Mouse (Mus musculus): ENCODE data around the gene Lce1i. TPM values are rescaled to one million over a fixed set of nuclear protein-coding genes. Genes with fewer than 3 reads are reported as not detected.
"Not testable (repeated sequence)": the region's sequence is repeated elsewhere in the genome, so short reads cannot be mapped to it uniquely, and the experiment has no call there.

Gene Lce1i
- polyA plus RNA-seq (2014; fragmentation: Nextera tagmentation; extraction: Ambion mirVana): 0.25 TPM in 1 of 2 replicates, not detected in the other

GRCm38 (mm10) chr3:92778799-92779198, at the start of gene Lce1i:
TSS of gene Lce1i (minus strand) at chr3:92778899.
- no peak within 1 kb of the TSS for H3K27ac ChIP-seq (replicated peaks; ENCODE audit: low read depth, low read length)
- H3K4me3 ChIP-seq (ENCODE audit: low read depth, low read length): no peak within 1 kb of the TSS
- no peaks in the 10 kb centered on the region for H3K27me3 ChIP-seq (replicated peaks; ENCODE audit: control insufficient read depth, insufficient read depth, low read length)
- H3K9me3 ChIP-seq (ENCODE audit: control insufficient read depth, low read length): no peaks in the 10 kb centered on the region
- WGBS: 65% methylated on average over 1 of the region's 1 CpGs
- no peaks in the 10 kb centered on the region for H3K36me3 ChIP-seq (ENCODE audit: control insufficient read depth, insufficient read depth, low read length)
- ATAC-seq (ENCODE audit: low read depth) (no peak), DNase-seq (ENCODE audit: low spot score) (no peak)
- H3K4me2 ChIP-seq (ENCODE audit: low read depth, low read length): no peak within 1 kb of the TSS
- no peak within 1 kb of the TSS for H3K9ac ChIP-seq (ENCODE audit: low read depth, low read length)
- no peaks in the 10 kb centered on the region for H3K4me1 ChIP-seq (ENCODE audit: control insufficient read depth, insufficient read depth, low read length)

- Histone ChIP-seq H3K9me3 (ENCODE audit: control insufficient read depth, low read length) (no peaks in the 10 kb centered on the region), H3K4me1 (ENCODE audit: control insufficient read depth, insufficient read depth, low read length) (no peaks in the 10 kb centered on the region), H3K27ac (replicated peaks; ENCODE audit: low read depth, low read length) (no peak within 1 kb of the TSS), H3K4me3 (ENCODE audit: low read depth, low read length) (no peak within 1 kb of the TSS), H3K36me3 (ENCODE audit: control insufficient read depth, insufficient read depth, low read length) (no peaks in the 10 kb centered on the region), H3K9ac (ENCODE audit: low read depth, low read length) (no peak within 1 kb of the TSS), H3K27me3 (replicated peaks; ENCODE audit: control insufficient read depth, insufficient read depth, low read length) (no peaks in the 10 kb centered on the region), H3K4me2 (ENCODE audit: low read depth, low read length) (no peak within 1 kb of the TSS)
- DNase-seq (ENCODE audit: low spot score): peak; percentile 5
- 25% methylated on average over 1 of the region's 1 CpGs for WGBS
- no peak for ATAC-seq (ENCODE audit: low read depth)
These were observed 48.4 kb upstream of the Lce1i start, which contains the start of gene Kprp for GRCm38 (mm10) chr3:92827108-92827507. TSS of gene Kprp (minus strand) at chr3:92827247.

- H3K9me3 ChIP-seq (ENCODE audit: control insufficient read depth, low read length): no peaks in the 10 kb centered on the region
- 29% methylated on average over 1 of the region's 1 CpGs for WGBS
- DNase-seq (ENCODE audit: low spot score): peak; percentile 2
- H3K4me2 ChIP-seq (ENCODE audit: low read depth, low read length): no peak overlapping the region
- H3K4me1 ChIP-seq (ENCODE audit: control insufficient read depth, insufficient read depth, low read length): no peaks in the 10 kb centered on the region
- no peaks in the 10 kb centered on the region for H3K36me3 ChIP-seq (ENCODE audit: control insufficient read depth, insufficient read depth, low read length)
- H3K9ac ChIP-seq (ENCODE audit: low read depth, low read length): no peak overlapping the region
- H3K27me3 ChIP-seq (replicated peaks; ENCODE audit: control insufficient read depth, insufficient read depth, low read length): no peaks in the 10 kb centered on the region
- ATAC-seq (ENCODE audit: low read depth): no peak
- H3K27ac ChIP-seq (replicated peaks; ENCODE audit: low read depth, low read length): no peak overlapping the region
- no peak overlapping the region for H3K4me3 ChIP-seq (ENCODE audit: low read depth, low read length)
These were observed 47.1 kb upstream of the Lce1i start for GRCm38 (mm10) chr3:92825808-92826207.

GRCm38 (mm10) chr3:92816036-92816435, 37.3 kb upstream of the Lce1i start:
- not testable (repeated sequence) for H3K4me3 ChIP-seq (ENCODE audit: low read depth, low read length); DNase-seq (ENCODE audit: low spot score); H3K9ac ChIP-seq (ENCODE audit: low read depth, low read length); H3K36me3 ChIP-seq (ENCODE audit: control insufficient read depth, insufficient read depth, low read length); H3K4me1 ChIP-seq (ENCODE audit: control insufficient read depth, insufficient read depth, low read length); H3K9me3 ChIP-seq (ENCODE audit: control insufficient read depth, low read length); H3K4me2 ChIP-seq (ENCODE audit: low read depth, low read length); H3K27ac ChIP-seq (replicated peaks; ENCODE audit: low read depth, low read length); H3K27me3 ChIP-seq (replicated peaks; ENCODE audit: control insufficient read depth, insufficient read depth, low read length); ATAC-seq (ENCODE audit: low read depth)
- WGBS: 95% methylated on average over 2 of the region's 2 CpGs

GRCm38 (mm10) chr3:92815581-92815980, 36.9 kb upstream of the Lce1i start:
- DNase-seq (ENCODE audit: low spot score) (no peak), ATAC-seq (ENCODE audit: low read depth) (no peak)
- H3K4me3 ChIP-seq (ENCODE audit: low read depth, low read length): no peak overlapping the region
- WGBS: 87% methylated on average over 3 of the region's 3 CpGs
- H3K4me2 ChIP-seq (ENCODE audit: low read depth, low read length): no peak overlapping the region
- no peak overlapping the region for H3K9ac ChIP-seq (ENCODE audit: low read depth, low read length)
- H3K4me1 ChIP-seq (ENCODE audit: control insufficient read depth, insufficient read depth, low read length): no peaks in the 10 kb centered on the region
- H3K9me3 ChIP-seq (ENCODE audit: control insufficient read depth, low read length): no peaks in the 10 kb centered on the region
- H3K27me3 ChIP-seq (replicated peaks; ENCODE audit: control insufficient read depth, insufficient read depth, low read length): no peaks in the 10 kb centered on the region
- no peaks in the 10 kb centered on the region for H3K36me3 ChIP-seq (ENCODE audit: control insufficient read depth, insufficient read depth, low read length)
- no peak overlapping the region for H3K27ac ChIP-seq (replicated peaks; ENCODE audit: low read depth, low read length)

- no peak for DNase-seq (ENCODE audit: low spot score)
These were observed 29.1 kb upstream of the Lce1i start, which contains the start of gene Lce1k for GRCm38 (mm10) chr3:92807791-92808190. TSS of gene Lce1k (minus strand) at chr3:92807891.

GRCm38 (mm10) chr3:92790414-92790813, 11.7 kb upstream of the Lce1i start, which contains the start of gene Lce1j:
TSS of gene Lce1j (minus strand) at chr3:92790514.
- WGBS: 93% methylated on average over 1 of the region's 1 CpGs
- H3K4me3 ChIP-seq (ENCODE audit: low read depth, low read length): no peak within 1 kb of the TSS
- H3K4me1 ChIP-seq (ENCODE audit: control insufficient read depth, insufficient read depth, low read length): no peaks in the 10 kb centered on the region
- no peaks in the 10 kb centered on the region for H3K27me3 ChIP-seq (replicated peaks; ENCODE audit: control insufficient read depth, insufficient read depth, low read length)
- ATAC-seq (ENCODE audit: low read depth) (no peak), DNase-seq (ENCODE audit: low spot score) (no peak)
- H3K4me2 ChIP-seq (ENCODE audit: low read depth, low read length): no peak within 1 kb of the TSS
- no peak within 1 kb of the TSS for H3K27ac ChIP-seq (replicated peaks; ENCODE audit: low read depth, low read length)
- no peaks in the 10 kb centered on the region for H3K9me3 ChIP-seq (ENCODE audit: control insufficient read depth, low read length)
- no peaks in the 10 kb centered on the region for H3K36me3 ChIP-seq (ENCODE audit: control insufficient read depth, insufficient read depth, low read length)
- no peak within 1 kb of the TSS for H3K9ac ChIP-seq (ENCODE audit: low read depth, low read length)

More at GRCm38 (mm10) chr3:92807791-92808190, 29.1 kb upstream of the Lce1i start, which contains the start of gene Lce1k:
- H3K4me1 ChIP-seq (ENCODE audit: control insufficient read depth, insufficient read depth, low read length): no peaks in the 10 kb centered on the region
- no peak within 1 kb of the TSS for H3K4me3 ChIP-seq (ENCODE audit: low read depth, low read length)
- ATAC-seq (ENCODE audit: low read depth): no peak
- H3K9ac ChIP-seq (ENCODE audit: low read depth, low read length): no peak within 1 kb of the TSS
- H3K36me3 ChIP-seq (ENCODE audit: control insufficient read depth, insufficient read depth, low read length): no peaks in the 10 kb centered on the region
- no peaks in the 10 kb centered on the region for H3K9me3 ChIP-seq (ENCODE audit: control insufficient read depth, low read length)
- H3K27me3 ChIP-seq (replicated peaks; ENCODE audit: control insufficient read depth, insufficient read depth, low read length): no peaks in the 10 kb centered on the region
- H3K4me2 ChIP-seq (ENCODE audit: low read depth, low read length): no peak within 1 kb of the TSS
- H3K27ac ChIP-seq (replicated peaks; ENCODE audit: low read depth, low read length): no peak within 1 kb of the TSS

- no peaks in the 10 kb centered on the region for H3K27me3 ChIP-seq (replicated peaks; ENCODE audit: control insufficient read depth, insufficient read depth, low read length)
These were observed 7.1 kb downstream of the Lce1i start for GRCm38 (mm10) chr3:92771573-92771972.

GRCm38 (mm10) chr3:92764965-92765364, 13.7 kb downstream of the Lce1i start, which contains the start of gene Lce1h:
TSS of gene Lce1h (minus strand) at chr3:92765065.
- no peak within 1 kb of the TSS for H3K9ac ChIP-seq (ENCODE audit: low read depth, low read length)
- DNase-seq (ENCODE audit: low spot score) (no peak), ATAC-seq (ENCODE audit: low read depth) (no peak)
- no peaks in the 10 kb centered on the region for H3K27me3 ChIP-seq (replicated peaks; ENCODE audit: control insufficient read depth, insufficient read depth, low read length)
- no peaks in the 10 kb centered on the region for H3K4me1 ChIP-seq (ENCODE audit: control insufficient read depth, insufficient read depth, low read length)
- no peak within 1 kb of the TSS for H3K4me3 ChIP-seq (ENCODE audit: low read depth, low read length)
- no peak within 1 kb of the TSS for H3K4me2 ChIP-seq (ENCODE audit: low read depth, low read length)
- H3K27ac ChIP-seq (replicated peaks; ENCODE audit: low read depth, low read length): no peak within 1 kb of the TSS
- H3K36me3 ChIP-seq (ENCODE audit: control insufficient read depth, insufficient read depth, low read length): no peaks in the 10 kb centered on the region
- H3K9me3 ChIP-seq (ENCODE audit: control insufficient read depth, low read length): no peaks in the 10 kb centered on the region
- WGBS: 89% methylated on average over 1 of the region's 1 CpGs

More at GRCm38 (mm10) chr3:92771573-92771972, 7.1 kb downstream of the Lce1i start:
- 13% methylated on average over 3 of the region's 3 CpGs for WGBS
- Histone ChIP-seq H3K27ac (replicated peaks; ENCODE audit: low read depth, low read length) (no peak overlapping the region), H3K4me2 (ENCODE audit: low read depth, low read length) (no peak overlapping the region), H3K4me3 (ENCODE audit: low read depth, low read length) (no peak overlapping the region), H3K9ac (ENCODE audit: low read depth, low read length) (no peak overlapping the region), H3K4me1 (ENCODE audit: control insufficient read depth, insufficient read depth, low read length) (no peaks in the 10 kb centered on the region), H3K36me3 (ENCODE audit: control insufficient read depth, insufficient read depth, low read length) (no peaks in the 10 kb centered on the region), H3K9me3 (ENCODE audit: control insufficient read depth, low read length) (no peaks in the 10 kb centered on the region)
- ATAC-seq (ENCODE audit: low read depth) (no peak), DNase-seq (ENCODE audit: low spot score) (peak; percentile 2)
